Mouse (Mus musculus): ENCODE measurements around the gene Pmp22.

The Pmp22 gene

DNA sequence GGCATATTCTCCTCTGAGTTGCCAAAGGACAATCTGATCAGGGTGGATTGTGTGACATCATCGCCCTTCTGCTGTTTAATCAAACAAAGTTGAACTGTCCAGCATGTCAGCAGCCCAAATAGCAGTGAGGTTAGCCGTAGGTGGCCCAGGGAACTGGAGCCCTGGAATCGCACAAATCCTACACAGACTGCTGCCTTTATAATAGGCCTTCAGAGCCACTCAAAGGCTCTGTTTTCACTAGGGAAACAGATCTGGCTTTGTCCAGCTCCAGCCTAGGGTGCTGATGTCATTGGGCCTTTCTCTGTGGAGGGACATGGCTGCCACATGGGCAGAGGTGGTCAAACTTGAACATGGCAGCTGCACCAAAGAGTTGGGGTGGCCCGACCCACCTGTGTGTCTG, 28.3 kb downstream of the Pmp22 start:
- DNase-seq (ENCODE audit: extremely low read depth, low read depth, low spot score), result no peak

DNA sequence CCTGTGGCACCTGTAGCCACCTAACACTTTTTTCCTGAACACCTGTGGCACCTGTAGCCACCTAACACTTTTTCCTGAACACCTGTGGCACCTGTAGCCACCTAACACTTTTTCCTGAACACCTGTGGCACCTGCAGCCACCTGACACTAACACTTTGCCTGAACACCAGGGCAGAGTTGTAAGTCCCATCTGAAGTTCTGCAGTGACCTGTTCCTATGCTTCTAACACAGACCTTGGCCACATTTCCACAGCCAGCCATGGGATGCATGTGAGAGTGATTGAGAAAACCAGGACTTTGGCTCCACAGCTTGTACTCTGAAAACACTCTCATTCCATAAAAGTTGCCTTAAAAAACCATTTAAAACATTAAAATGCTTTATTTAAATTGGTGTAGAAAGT, 32.1 kb downstream of the Pmp22 start:
- no peak for DNase-seq (ENCODE audit: extremely low read depth, low read depth, low spot score)

DNA sequence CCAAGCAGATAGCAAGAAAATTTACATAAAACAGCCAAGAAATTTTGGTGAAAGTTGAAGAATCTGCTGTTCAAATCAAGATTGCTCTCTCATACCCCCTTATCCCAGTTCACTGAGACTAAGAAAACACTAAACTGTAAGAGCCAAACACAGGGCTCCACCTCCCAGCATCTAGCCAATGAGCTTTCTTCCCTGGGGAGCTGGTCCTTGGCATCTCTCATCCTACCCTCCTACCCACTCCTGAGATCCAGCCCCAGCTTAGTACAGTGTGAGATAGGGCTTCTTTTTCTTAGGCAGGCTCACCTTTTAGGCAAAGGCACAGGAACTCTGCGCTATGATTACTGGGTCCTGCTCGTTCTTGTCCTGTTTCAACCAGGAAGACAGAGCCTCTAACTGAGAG, 34.0 kb downstream of the Pmp22 start:
- DNase-seq (ENCODE audit: extremely low read depth, low read depth, low spot score), result no peak

DNA sequence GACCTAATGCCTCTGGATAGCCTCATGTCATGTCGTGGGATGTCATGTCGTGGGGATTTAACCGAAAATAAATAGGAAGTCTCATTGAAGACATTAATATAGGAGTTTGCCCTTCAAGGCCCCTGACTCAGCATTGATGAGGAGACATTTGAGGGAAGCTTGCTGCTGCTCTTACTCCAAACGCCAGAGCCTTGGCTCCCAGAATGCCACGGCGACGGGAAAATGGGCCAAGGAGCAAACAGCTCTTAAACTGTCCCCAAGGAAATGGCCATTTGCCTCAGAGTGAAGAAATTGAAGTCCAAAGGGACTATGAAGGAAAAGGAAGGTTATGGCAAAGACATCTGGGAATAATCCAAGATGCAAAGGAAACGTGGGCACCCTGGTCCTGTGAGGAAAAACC, 34.8 kb downstream of the Pmp22 start:
- no peak for DNase-seq (ENCODE audit: extremely low read depth, low read depth, low spot score)

DNA sequence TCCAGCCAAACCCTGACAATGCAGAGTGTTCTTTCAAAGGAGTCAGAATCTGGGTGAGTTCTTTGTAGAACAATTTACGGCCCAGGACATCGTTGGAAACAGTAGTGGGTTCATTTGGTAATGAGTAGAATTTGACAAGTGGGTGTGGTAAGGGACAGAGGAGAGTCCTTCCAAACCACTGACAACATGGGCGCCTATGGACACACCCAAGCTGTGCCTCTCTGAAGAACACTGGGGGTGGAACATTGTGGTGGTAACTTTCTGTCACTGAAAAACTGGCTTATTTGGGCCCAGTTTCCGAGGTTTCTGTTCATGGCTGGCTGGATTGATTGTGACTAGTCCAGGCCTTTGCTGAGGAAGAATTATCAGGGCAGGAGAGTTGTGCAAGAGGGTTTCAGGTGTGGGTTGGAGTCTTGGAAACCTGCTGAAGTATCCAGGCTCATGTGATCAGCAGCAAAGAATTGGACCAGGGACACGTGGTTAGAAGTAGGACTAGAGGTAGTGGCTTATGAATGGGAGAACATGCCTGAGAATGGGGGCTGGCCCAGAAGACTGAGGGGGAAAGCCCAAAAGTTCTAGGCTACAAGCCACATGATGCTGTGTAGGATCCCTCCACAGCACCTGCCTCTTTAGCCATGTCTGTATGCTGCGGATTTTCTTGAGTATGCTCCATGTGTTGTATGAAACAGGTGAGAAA, 35.4 kb downstream of the Pmp22 start:
- no peak for DNase-seq (ENCODE audit: extremely low read depth, low read depth, low spot score)

DNA sequence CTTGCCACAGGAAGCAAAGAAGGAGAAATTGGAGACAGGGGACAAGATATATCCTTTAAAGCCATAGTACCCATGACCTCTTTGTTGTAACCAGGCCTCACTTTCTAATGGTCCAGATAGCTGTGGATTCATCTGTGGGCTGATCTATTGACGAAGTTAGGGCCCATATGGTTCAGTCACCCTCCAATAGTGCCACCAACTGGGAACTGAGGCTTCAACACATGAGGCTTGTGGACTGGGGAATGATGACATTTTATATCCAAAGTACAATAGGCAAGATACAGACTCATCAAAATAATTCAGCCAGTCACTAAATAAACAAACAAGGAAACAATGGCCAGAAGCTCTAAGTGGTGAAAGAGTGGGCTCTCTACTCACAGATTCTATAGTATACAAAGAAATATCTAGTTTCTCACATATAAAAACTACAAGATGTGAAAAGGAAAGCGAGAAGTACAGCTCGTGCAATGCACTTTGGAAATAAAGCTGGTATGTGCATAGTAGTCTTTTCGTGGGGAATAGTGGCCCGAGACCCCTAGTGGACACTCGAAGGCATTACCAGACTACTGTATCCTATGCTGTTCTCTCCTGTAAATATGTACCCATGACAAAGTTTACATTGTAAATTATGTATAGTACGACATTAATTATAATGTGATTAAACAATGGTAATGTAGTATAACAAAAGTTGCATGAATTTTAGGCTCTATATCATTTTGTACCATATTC, 36.1 kb downstream of the Pmp22 start:
- DNase-seq (ENCODE audit: extremely low read depth, low read depth, low spot score), result no peak

DNA sequence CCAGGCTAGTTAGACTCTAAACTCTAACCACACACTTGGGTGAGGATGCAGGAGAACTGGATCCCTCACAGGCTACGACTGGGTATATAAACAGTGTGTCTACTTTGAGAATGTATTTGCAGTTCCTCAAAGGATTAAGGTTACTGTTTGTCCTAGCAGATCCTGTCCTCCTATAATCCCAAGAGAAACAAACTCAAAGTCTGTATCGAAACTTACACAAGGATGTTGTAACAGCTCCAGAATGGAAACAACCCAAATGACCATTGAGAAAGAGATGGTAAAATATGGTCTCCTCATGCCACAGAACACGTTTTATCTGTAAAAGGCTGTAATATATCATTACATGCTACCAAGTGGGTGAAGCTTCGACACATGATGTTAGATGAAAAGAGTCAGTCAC, 39.0 kb downstream of the Pmp22 start:
- peak; percentile 71 for DNase-seq (ENCODE audit: extremely low read depth, low read depth, low spot score)

DNA sequence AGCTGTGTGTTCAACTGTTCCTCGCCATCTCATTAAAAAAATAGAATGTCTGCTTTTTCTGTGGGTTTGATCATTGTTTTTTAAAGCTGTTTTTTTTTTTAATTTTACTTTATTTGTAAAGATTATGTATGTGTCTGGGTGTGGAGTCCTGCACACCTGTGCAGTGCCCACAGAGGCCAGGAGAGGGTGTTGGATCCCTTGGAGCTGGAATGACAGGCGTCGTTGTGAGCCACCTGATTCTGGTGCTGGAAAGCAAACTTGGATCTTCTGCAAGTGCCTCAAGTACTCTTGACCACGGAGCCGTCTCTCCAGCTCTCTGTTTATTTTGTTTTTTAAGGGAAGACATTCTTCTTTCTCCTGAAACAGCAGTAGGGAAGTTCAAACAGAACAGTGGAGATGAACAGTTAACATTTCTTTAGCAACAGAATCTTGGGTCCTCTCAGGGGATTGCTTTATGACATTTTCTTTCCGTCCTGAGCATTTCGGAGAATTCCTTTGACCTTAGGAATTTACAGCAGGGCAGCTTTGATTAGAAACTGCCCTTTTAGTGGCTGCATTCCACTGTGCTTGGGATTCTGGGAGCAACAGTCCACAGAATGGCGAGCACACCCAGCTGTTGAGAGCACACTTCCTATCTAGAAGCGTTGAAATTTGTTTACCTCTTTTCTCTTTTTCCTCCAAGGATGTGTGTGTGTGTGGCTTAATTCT, 39.9 kb downstream of the Pmp22 start:
- DNase-seq (ENCODE audit: extremely low read depth, low read depth, low spot score), result no peak

DNA sequence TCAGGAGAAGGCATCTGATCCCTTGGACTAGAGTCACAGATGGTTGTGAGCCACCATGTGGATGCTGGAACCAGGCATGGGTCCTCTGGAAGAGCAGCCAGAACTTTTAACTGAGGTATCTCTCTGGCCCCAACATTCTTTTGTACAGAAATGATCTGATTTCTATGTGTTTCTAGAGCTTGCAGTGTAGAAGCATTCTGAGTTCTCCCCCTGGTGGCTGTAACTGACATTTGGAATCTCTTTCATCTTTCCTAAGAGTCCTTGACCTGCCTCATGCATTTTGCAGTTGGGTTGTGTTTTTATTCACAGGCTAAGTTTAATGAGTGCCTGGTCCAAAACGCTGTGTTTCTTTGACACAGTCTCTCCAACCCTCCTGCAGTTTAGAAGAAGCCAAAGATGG, 43.2 kb downstream of the Pmp22 start:
- DNase-seq (ENCODE audit: extremely low read depth, low read depth, low spot score), result no peak

DNA sequence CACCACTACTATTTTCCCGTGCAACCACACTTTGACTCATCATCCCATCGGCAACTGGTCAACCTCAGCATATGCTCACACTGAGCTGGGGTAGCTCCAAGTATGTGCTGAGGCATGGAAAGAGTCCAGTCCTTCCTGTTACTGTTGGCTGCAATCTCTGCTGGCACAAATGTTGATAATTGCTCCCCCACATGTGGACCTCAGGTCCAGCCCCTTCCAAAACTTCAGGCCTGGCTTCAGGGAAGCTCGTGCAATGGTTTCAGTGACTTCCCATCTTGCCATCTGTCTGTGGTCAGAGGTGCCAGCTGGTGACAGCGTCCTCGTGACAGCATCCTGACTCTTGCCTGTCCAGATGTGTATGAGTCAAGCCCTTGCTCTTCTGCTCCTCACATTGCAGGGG, 44.8 kb downstream of the Pmp22 start:
- DNase-seq (ENCODE audit: extremely low read depth, low read depth, low spot score), result no peak

DNA sequence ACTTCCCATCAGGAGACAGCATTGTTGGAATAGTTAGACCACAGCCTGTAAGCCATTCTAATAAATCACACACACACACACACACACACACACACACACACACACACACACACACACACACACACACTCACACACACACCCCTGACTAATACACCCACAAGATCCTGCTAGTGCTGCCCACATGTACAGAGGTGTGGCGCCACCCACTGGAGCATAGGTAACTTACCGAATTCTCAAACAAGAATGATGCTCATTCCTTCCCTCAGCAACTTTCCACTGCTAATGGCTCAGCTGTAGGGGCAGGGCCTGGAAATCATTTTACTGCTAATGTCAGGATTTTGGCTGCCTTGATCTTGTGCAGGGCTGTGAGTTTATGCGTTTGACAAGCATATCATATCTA, 46.5 kb downstream of the Pmp22 start:
- DNase-seq (ENCODE audit: extremely low read depth, low read depth, low spot score), result no peak

DNA sequence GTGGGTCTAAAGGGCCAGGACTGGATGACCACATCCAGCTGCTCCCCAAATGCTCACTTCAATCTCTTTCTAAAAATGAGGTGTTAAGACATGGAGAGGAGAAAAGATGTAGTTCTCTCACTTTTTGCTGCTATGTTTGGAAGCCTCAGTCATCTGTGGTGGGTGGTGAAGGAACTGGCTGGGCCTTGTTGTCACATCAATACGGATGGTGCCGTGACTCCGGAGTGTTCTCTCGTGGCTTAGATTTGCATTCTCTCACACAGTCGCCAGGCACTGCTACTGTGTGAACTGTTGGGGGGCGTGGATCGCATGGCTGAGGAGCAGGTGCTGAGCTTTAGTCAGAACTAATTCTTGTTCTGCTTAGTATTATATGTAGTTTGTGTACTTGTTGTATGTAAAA, 47.6 kb downstream of the Pmp22 start:
- no peak for DNase-seq (ENCODE audit: extremely low read depth, low read depth, low spot score)

DNA sequence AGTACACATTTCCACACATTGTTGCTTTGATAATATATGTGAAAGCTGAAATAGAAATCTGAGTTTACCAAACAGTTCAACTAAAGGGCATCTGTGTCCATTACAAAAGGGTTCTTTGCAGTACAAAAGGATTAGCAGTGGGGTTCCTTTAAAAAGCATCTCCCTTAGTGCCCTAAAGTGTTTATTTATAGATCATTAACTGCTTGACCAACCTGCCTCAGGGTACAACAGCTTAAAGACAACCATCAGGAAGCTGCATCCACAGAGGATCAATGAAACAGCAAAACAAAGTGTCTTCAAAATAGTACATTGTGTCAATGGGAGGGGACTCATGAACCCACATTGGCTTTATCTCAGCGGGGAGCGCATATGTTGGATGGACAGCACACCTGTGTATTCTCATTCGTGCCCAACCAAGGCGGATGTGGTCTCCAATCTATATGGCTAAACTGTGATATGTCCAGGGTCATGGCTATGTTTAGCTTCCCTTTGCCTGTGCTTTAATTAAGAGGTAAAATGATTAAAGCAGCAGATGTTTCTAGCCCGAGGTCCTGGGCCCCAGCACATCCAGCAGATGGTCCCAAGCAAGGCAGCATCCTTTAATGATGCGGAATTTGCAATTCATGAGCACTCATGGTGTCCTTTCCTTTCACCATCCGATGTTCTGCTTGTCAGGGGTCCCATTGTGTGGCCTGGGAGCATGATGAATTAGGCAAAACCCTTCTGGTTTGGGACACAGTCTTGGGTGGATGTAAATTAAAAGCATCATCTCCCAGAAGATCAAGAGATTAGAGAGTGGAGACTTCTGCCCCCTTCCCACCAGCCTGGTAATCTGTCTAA, 51.7 kb downstream of the Pmp22 start:
- no peak for DNase-seq (ENCODE audit: extremely low read depth, low read depth, low spot score)

DNA sequence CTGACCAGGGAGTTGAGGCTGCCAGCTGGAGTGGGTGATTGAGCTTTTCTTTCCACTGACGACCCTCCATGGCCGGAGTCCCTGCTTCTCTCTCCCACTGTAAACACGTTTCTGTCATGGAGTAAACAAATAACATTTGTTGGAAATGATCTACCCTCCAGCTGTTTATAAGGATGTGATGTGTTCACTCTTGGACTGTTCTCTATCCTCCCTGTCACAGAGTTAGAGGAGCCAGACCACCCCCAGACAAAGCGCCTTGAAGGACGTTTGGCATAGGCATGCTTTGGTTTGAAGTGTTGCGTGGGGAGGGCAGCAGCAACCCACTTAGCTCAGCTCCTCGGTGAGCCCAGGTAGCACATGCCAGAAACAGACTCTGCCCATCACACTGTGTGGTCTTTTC, 60.0 kb downstream of the Pmp22 start:
- no peak for DNase-seq (ENCODE audit: extremely low read depth, low read depth, low spot score)

DNA sequence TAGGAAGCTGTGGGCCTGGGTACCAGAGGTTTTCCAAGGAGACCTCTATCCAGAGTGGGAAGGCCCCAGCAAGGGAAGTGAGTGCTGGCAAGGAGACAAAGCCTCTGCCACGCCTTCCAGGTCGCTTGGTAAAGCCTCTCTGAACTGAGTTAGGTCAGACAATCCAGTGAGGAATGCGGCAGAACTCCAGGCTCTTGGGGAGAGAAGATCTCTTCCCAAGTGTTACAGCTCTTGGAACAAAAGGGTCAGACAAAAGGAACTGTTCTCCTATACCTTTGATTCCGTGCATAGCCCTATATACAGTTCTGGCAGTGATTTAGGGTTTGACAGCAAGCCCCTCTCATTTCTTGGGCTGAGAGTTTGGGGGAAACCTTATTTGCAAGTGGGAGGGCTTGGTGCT, 69.3 kb downstream of the Pmp22 start:
- DNase-seq (ENCODE audit: extremely low read depth, low read depth, low spot score), result no peak

DNA sequence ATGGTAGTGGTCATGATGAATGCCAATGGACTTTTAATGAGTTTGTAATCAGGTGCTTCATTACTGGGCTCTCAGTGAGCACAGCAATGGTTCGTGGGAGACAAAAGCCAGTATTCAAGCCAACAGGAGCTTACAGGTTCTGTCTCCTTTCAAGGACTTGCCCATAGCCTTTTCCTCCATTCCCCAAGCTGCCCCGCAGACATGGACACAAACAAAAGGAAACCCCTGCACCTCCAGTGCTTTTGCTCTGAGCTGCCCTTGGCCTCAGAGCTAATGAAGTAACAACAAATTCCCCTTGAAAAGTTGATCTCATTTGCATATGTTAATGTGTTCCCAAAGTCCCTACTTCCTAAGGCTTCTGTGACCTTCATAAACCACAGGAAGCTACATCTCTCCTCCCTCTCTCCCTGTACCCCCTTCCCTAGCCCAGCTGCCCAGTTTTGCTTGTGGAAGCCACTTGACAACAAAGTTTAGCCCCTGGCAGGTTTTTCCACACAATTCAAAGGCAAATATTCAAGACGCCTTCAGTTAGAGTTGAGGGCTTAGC, 73.3 kb downstream of the Pmp22 start:
- no peak for DNase-seq (ENCODE audit: extremely low read depth, low read depth, low spot score)
